Mouse (Mus musculus) left cerebral cortex, postnatal 25 days (tissue): ENCODE data around the gene Nsdhl. TPM values are rescaled to one million over a fixed set of nuclear protein-coding genes. Genes with fewer than 3 reads are reported as not detected.
A peak's percentile ranks its signal among the peaks of the same experiment; 100 is the strongest.

Experiments used
- DNase-seq, 2 experiments: peaks; one replicate each; pipeline ENCODE4 v3.0.0; 2022; ENCODE audit warnings: low spot score in 2 of 2, mixed read lengths in 1 of 2
- intact Hi-C: fragments of 180-260 bp; cut with DNase I; formaldehyde crosslinking; loops from one replicate; pipeline ENCODE4 v1.15.1; 2025
- total RNA-seq, 2 experiments: library from RNA; stranded (reverse); gene quantifications; 2 replicates each; pipeline ENCODE4 v1.2.3; 2021

The Nsdhl gene
- total RNA-seq = 10 to 100 TPM; 23.0 to 25.8 TPM

DNA sequence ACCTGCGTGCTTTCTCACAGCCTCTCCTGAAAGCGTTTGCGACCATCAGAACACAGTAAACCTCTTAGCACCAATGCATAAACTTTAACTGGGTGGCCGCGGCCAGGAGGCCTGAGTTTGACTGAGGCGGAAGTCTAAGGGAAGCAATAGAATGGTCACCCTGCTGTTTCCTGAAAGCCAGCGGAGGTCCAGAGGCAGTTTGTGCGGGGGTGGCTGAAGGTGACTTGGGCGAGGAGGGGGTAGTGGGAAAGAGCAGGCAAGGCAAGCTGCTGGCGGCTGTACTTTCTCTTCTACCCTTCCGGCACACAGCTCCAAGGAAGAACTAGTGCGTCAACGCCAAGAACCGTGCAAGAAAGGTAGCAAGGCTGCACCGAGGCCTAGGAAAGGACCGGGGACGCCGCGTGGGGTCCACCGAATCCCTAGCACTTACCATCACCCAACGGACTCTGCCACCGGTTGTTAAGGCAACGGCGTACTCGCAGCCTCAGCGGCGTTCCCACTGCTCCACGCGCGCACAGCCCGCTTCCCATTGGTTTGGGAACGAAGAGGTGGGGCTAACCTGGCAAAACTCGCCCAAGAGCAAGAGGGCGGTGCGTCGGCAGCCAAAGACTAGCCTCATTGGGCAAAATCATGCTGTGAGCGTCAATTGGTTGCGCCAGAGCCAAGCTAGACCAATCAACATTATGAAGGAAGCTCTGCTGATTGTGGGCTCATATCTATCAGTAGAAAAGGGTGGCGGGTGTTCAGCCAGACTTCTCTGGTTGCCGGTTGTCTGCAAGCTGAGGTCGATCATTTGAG is at the start of gene Nsdhl, which contains the start of gene Cetn2:
TSS of gene Nsdhl (plus strand) at position 674 of the 798 bp plus-strand sequence.
TSS of gene Cetn2 (minus strand) at position 528 of the 798 bp plus-strand sequence.
- intact Hi-C loops = no loop called here
- DNase-seq = peak; percentile 87 to 96

DNA sequence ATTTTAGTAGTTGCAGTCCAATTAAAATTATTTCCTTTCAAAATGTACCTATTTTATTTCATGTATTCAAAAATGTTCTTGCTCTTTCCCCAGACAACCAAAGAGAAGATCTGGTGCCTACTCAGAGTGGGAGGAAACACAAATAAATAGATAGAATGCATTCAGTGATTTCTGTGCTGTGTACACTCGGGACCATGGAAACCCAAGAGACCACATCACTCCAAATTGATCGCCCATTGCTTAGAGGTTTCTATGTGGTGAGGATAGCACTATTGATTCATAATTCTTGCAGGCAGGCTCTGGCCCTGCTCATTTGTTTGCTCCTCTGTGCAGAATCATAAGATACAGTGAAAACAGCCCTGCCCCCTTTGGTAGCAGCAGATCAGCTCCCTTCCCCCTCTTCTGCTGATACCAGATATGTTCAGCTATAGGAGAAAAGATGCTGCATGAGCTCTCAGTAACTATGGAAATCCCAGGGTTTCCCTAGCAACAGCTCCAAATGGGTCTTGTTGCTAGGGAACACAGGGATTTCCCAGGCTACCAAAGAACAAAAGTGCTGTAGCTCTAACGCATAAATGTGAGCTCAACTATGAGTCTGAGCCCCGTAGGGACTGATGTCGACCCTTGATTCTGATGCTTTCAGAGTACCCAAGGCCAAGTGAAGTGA is 22.8 kb upstream of the Nsdhl start:
- DNase-seq = peak; percentile 62 to 77
- intact Hi-C loops = no loop called here

DNA sequence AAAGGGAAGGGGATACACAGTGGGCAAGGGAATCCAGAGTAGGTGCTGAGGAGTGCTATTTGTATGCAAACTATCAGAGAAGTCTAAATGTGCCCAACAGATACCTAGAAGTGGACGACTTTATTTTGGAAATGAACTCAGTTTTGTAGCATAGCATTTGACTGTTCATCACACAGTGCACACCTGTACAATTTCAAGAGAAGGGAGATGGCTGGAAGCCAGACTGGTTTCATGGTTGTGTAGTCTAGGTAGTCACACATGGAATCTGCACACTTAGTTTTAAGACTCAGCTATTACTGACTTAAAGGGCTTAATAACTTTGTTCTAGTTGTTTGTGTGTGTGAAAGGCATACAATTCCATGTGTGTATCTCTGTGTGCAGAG is 22.3 kb upstream of the Nsdhl start:
- intact Hi-C loops = no loop called here
- DNase-seq = no peak

DNA sequence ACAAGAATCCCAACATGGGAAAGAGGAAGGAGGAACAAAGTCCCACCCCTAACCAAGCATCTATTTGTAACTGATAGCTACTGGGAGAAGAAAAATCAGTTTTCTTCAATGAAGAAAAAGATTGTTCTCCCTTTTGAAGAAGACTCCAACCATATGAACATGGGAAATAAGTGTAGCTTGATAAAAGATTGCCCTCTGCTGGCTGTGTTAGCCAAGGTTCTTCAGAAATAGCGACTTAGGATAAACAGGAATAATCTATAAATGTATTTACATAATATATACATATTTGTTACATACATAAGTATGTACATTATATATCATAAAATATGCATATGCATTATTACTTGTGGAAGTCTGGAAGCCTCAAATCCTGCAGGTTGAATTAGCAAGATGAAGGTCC is 15.8 kb upstream of the Nsdhl start:
- peak in 1 of 2 experiments; percentile 23 for DNase-seq
- intact Hi-C loops = loop anchor here (5.0 kb wide), 2 partner anchors 80 to 890 kb away; no protein-coding TSS in a partner anchor

DNA sequence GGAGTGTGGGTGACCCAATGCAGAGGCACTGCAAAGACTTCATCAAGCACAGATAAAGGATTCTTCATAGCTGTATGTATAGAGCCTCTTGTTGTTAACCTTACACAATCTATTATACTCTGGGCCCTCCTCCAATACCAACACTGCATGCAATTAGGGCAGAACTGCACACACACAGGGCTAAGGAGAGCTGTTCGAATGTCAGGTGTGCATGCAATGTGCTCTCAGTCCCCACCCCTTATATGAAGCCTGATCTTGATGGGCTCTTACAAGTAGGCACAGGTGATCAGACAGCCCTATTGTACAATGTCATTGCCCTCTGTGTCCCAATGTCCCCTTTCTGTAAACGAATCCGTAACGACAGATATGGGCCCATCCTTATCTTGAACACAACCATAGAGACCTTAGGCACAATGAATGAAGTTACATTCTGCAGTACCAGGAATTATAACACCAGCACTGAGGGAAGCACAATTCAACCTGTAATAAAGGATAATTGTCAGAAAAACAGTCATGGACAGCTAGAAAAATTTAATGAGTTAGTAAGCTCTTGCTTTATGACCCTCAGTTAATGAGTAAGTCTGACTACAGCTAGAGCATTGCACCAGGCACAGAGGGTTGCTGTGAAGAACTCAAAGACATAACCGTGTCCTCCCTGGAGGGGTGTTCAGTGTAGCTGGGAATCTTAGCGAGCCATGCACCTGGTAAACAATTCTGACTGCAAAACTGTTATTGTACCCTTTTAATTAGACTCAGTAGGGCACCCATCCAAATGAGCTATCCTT is 10.5 kb upstream of the Nsdhl start:
- intact Hi-C loops = loop anchor here (5.0 kb wide), 1 partner anchor 1261 kb away; no protein-coding TSS in a partner anchor
- no peak for DNase-seq

DNA sequence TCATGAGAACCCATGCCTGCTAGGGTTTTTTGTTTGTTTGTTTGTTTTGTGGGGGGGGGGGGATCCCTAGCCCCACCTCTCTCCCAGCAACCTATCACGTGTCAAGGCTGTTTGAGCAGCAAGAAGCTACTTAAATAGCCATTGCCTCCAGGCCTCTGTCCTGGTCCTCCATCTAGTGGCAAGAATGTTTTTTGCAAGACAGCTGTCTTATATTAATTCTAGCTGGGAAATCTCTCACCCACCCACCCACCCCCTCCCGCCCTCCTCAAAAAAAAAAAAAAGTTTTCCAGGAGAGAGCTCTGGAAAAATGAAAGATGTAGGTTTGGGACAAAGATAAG is 10.0 kb upstream of the Nsdhl start:
- intact Hi-C loops = loop anchor here (5.0 kb wide), 1 partner anchor 1261 kb away; no protein-coding TSS in a partner anchor
- peak; percentile 12 to 41 for DNase-seq

DNA sequence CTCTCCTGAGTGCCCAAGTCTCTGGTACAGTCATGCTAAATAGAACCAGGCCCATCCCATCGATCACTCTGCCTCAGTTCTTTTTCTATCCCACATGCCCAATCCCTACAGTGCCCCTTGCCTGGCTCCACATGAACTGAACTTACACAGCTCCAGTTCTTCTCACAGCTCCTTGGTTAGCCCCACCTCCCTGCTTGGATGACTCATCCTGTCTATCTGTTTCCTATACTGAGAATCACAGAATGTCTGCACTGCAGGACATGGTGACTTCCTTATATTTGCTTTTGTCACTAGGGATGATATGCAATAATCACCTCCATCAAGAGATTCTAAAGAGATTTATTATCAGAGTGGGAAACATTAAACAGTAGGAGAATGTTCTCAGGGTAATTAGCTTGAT is 6.7 kb upstream of the Nsdhl start:
- no peak for DNase-seq
- intact Hi-C loops = no loop called here

DNA sequence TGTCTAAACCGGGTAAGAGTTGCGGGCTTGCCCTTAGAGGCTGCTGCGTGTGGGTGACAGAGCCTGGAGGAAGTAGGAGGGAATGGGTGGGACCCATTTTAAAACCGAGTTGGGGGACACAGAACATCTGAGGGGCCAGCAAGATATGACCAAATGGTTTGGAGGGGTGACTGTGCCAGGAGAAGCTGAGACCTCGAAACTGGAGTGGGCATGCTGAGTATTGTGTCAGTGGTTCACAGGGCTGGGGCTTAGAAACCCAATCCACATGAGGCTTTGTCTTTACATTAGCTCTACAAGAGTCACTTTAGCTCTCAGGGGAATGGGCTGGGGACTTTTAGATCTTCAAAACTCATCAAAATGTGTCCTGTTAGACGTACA is 314 bp downstream of the Nsdhl start:
- intact Hi-C loops = no loop called here
- DNase-seq = no peak

DNA sequence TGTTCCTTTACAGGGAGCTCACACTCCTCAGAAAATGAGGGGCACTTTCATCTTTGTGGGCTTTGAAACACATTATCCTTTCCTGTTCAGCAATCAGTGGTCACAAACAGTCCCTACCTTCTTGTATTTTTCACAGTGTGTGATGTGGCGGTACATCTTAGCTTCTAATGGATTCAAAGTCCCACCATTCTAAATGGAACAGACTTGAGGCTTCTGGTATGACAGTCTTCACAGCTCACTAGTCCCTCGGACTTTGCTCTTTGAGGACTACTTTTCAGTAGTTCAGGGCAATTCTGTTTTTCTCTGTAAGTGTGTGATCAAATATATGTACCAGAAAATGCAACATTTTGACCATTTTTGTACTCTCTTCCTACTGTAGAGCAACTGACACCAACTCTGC is 3.0 kb downstream of the Nsdhl start:
- no peak for DNase-seq
- intact Hi-C loops = loop anchor here (10.0 kb wide), 1 partner anchor 1647 kb away; no protein-coding TSS in a partner anchor

DNA sequence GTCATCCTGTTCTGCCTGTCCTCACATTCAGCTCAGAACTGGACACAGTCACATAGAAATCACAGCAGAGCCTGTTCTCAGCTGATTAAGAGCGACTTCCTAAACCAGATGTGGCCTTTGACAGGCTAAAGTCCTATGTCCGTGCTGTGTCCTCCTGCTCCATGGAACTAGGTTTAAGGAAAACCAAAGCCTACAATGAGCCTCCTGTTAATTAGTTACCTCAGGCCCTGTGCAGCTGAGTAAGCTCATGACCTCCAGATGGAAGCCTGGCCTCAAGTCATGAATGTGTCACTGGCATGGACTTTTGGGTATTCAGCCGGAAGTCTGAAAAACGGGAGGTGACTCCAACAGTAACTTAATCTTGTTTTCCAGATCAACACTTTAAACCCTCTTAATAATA is 35.1 kb downstream of the Nsdhl start:
- DNase-seq = no peak
- intact Hi-C loops = no loop called here

DNA sequence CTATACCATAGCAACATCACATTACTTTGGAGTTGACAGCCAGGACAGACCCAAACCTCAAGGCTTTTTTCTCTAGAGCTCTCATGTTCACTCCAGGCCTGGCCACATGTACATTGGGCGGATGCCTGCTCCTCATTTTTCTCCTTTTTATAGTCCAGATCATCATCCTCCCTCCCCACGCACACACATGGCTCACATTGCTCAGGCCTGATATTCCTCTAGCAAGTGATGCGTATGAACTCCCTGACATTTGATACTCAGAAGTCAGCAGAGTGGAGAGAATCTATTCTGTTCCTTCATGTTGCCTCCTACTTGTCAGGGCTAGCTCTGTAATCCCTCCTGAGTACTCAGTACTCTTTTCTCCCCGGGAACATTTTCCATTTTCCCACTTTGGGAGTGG is 38.1 kb downstream of the Nsdhl start:
- DNase-seq = no peak
- intact Hi-C loops = no loop called here

DNA sequence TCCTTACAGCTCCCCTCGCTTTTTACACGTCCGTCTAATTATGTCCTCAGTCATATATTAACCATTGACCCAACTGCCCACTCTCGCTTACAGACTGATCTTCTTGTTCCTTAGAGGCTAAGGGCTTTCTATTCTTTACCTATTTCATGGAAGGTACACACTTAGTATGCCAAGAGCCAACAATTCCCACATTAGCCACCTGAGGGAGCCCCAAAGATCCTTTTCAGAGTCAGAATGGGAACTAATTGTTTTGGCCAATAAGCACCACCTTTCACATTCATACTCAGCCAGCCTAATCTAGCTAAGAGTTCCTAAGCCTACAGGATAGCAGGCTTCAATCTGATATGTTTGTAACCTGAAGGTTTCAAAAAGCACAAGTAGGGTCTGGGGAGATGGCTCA is 42.1 kb downstream of the Nsdhl start:
- peak; percentile 18 to 24 for DNase-seq
- intact Hi-C loops = no loop called here

DNA sequence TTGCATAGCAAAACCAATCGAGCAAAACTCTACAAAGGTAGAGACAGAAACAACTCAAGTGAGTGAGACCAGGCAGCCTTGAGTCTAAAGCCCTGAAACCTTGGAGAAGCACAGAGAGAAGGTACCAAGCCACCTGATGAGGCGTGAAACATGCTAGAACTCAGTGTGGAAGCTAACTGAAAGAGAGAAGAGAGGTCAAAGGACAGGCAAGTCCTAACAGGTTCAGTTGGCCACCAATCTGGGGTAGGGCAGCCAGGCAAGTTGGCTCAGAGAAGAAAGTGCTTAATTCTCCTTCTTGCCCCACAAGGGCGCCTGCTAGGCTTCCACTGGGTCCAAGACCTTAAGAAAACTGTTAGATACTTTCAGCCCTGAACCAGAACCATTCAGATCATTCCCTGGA is 43.2 kb downstream of the Nsdhl start:
- no peak for DNase-seq
- intact Hi-C loops = no loop called here

DNA sequence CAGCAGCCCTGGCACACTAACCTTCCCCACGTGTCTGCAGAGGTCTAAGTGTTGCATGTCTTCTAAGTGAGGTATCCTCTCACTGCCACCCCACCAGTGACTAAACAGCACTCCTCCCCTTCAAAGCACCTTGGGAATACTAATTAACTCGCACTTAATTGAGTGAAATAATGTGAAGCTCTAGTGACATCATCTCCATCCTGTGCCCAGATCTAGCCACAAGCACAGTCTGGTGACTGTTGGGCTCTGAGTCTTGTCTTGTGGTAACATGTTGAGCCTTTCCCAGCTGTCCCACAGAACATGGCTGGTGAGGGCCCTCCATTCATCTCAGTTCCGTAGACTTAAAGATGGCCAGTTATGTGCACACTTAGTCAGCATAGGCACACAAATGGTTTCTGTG is 44.4 kb downstream of the Nsdhl start:
- intact Hi-C loops = no loop called here
- no peak for DNase-seq

DNA sequence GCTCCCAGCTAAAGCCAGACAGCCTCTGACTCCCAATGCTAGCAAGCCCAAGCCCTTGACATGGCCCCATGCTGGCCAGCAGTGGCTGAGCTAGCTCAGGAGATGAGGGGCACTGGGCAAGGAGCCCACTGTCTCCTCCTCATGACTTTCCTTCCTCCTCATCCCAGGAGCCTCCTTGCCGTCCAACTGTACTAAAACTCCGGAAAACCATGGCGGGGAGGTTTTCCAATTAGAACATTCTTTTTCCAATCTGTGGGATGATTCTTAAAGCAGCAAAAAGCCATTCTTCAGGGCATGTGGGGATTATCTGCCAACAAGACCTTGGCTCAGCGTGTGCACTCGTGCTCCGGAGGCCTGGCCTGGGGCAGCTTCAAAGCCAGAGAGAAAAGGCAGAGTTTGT is 64.5 kb downstream of the Nsdhl start:
- intact Hi-C loops = no loop called here
- no peak for DNase-seq

DNA sequence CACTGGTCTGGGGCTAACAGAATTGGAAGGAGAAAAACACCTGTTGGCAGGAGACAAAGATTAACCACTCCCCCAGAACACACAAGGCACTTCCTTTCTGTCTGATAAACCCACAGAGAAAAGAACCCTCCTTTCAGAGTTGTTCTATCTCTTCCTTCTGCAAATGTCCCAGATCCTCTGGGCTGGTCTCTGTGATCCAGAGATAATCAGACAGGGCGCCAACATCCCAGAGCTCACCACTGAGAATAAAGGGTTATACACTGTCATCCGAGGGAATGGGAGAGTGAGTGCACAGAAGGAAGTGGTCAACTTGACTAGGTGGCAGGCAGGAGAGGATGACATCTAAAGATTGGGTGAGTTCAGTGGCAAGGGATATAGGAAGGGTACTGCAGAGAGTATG is 67.2 kb downstream of the Nsdhl start:
- DNase-seq = no peak
- intact Hi-C loops = no loop called here

DNA sequence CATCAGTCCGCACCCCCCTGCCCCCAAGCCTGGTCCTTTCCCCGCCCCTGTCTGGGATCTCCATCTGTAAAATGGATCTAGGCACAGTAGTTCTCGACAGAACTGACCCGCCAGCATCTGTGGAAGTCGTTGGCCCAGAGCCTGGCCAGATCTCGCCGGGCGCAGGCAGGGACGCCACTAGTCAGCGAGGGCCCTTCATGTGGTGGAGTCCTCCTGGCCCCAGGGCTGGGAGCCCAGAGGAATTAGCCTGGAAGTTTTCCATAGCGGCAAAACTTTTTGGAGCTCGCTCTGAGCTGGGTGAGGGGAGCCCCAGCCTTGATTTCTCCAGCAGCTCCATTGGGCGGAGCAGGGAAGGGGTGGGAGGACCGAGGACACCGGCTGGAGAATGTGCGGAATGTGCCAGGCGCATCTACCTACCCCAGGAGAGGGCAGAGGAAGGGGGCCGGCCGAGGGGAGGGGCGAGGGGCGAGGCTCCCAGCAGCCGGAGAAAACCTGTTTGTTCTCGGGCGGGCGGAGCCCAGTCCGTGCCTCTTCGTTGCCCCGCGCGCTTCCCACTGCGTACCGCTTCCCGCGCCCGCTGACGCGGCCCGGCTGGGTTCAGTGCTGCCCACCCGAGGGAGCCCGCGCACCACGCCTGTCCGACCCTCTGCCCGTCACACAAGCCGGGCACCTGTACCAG is 68.6 kb downstream of the Nsdhl start, which contains the start of gene Zfp185:
TSS of gene Zfp185 (plus strand) at position 499 of the 679 bp plus-strand sequence.
- intact Hi-C loops = no loop called here
- DNase-seq = peak in 1 of 2 experiments; percentile 6

DNA sequence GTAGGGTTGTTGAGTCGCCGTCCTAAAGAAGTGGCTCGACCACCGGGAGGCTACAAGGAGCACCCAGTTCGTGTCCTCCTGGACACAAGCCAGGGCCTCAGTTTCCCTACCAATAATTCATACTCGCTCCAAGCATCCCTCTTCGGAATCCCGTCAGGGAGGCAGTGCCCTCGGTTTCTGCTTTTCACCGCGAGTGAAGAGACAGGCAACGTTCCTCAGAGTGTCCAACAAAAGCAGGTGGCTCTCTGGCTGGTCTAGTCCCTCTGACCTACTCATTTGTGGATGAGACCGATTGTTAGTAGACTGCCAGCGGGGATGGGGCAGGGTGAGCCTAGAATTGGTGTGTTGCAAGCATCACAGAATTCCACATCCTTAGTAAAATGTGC is 69.2 kb downstream of the Nsdhl start:
- intact Hi-C loops = no loop called here

DNA sequence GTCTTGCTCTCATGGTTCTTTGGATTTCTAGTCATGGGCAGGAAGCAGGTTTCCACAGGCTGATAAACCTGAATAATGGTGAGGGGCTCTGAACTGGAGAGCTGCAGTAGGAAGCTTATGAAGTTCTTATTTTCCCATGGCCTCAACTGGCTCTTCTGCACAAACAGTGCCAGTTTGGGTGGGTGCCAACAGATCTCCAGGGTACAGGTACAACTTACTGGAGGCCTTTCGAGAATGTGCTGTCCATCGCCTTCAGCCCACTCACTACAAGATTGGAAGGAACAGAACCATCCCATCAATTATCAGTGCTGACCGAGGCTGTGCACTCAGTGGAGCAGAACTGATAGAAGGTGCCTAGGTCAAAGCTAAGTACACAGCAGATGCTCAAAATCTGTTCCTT is 70.1 kb downstream of the Nsdhl start:
- no peak for DNase-seq
- intact Hi-C loops = no loop called here

More for the DNA sequence above, 69.2 kb downstream of the Nsdhl start:
- DNase-seq = no peak

DNA sequence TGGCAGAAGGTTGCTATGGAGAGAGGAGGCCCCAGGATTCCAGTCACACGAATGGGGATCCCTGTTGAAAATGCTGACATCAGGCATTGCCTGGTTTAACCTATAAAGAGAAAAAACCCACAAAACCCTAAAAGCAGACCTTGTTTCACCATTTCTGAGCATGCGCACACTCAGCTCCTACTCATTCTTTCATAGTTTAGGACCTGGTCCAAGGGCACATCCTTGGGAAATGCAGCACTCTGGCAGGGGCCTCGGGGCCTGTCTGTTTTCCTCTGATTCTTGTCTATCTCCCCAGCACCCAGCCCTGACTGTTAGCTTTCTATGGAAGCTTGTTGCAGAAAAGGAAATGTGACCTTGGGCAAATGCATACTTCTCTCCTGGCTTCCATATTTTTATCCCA is 72.2 kb downstream of the Nsdhl start:
- DNase-seq = peak in 1 of 2 experiments; percentile 14
- intact Hi-C loops = no loop called here
